Mouse (Mus musculus): ENCODE results near the gene Osbpl10. TPM values are rescaled to one million over a fixed set of nuclear protein-coding genes. Genes with fewer than 3 reads are reported as not detected.

Osbpl10 gene
- total and polyA plus RNA-seq, 2 experiments from 2014 or later, result 3.3 to 22.5 TPM

DNA sequence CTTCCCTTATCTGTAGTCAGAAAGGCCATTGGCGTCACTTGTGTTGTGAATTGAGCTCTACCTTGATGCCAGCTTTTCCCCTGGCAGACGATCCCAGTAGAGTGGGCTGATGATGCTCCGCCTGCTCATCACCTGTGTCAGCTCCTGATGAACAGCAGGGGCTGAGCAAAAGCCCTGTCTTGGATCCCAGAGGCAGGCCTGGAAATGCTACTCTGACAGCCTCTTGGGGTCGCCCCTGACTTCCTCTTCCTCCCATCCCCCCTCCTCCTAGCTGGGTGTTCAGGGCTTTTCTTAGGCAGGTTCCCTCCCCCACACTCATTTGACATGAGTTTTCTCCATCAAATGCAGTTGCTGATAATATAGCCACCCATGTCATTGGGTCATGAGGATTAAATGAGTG, 250.8 kb downstream of the Osbpl10 start:
- no peak for TF ChIP-seq CTCF (IDR thresholded peaks at IDR 0.05; ENCODE audit: low read depth)
- ATAC-seq (no peak), DNase-seq (ENCODE audit: low spot score) (no peak)
- Histone ChIP-seq H3K9me3 (ENCODE audit: low read length) (no peaks in the 10 kb centered on the region), H3K4me1 (ENCODE audit: insufficient read depth, low read length) (no peaks in the 10 kb centered on the region), H3K36me3 (ENCODE audit: insufficient read depth, low read length) (no peaks in the 10 kb centered on the region), H3K27ac (no peak overlapping the region), H3K4me2 (ENCODE audit: low read depth, low read length) (no peak overlapping the region), H3K4me3 (ENCODE audit: low read length) (no peak overlapping the region), H3K9ac (replicated peaks; ENCODE audit: low read length) (no peak overlapping the region), H3K27me3 (ENCODE audit: insufficient read depth, low read length) (no peaks in the 10 kb centered on the region)
- 67% methylated on average over 4 of the region's 4 CpGs for WGBS

DNA sequence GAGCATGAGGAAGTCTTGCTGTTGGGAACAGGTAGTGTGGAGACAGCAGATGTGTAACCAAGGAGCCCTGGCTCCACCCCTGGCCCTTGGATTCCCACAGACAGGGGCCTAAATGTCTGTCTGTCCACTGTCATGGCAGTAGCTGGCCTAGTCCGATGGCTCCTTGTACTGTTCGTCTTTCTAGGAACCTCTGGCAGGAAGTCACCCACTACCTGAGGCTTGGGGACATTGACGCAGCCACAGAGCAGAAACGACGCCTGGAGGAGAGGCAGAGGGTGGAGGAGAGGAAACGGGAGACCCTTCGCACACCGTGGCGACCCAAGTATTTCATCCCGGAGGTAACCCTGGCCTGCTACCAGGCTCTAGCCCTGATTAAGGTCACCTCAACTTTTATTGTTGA, 251.3 kb downstream of the Osbpl10 start:
- DNase-seq (ENCODE audit: low spot score), result no peak
- H3K4me1 ChIP-seq (ENCODE audit: insufficient read depth, low read length), result no peaks in the 10 kb centered on the region
- no peak overlapping the region for H3K27ac ChIP-seq
- H3K4me2 ChIP-seq (ENCODE audit: low read depth, low read length), result no peak overlapping the region
- no peak overlapping the region for H3K9ac ChIP-seq (replicated peaks; ENCODE audit: low read length)
- no peaks in the 10 kb centered on the region for H3K9me3 ChIP-seq (ENCODE audit: low read length)
- H3K4me3 ChIP-seq (ENCODE audit: low read length), result no peak overlapping the region
- ATAC-seq, result no peak
- H3K27me3 ChIP-seq (ENCODE audit: insufficient read depth, low read length), result no peaks in the 10 kb centered on the region
- H3K36me3 ChIP-seq (ENCODE audit: insufficient read depth, low read length), result no peaks in the 10 kb centered on the region
- WGBS, result 72% methylated on average over 10 of the region's 10 CpGs
- TF ChIP-seq CTCF (IDR thresholded peaks at IDR 0.05; ENCODE audit: low read depth), result no peak

DNA sequence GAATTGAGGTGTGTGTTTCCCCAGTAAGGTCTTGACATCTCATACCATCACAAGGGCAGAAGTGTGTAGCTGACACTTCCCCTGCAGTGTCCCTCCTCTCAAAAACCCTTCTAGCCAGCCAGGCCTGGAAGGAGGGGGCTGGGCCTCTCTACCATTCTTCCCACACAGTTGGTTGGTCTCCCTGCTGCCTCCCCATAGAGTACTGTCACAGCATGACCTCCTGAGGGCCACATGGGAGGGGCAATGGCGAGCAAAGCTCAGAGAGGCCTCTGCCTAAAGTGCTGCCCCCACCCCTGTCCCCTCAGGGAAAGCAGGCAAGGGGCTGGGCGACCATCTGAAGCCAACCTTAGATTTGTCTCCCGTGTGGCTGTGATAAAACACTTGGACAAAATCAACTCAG, 251.8 kb downstream of the Osbpl10 start:
- no peak overlapping the region for H3K4me2 ChIP-seq (ENCODE audit: low read depth, low read length)
- H3K9me3 ChIP-seq (ENCODE audit: low read length), result no peaks in the 10 kb centered on the region
- TF ChIP-seq CTCF (IDR thresholded peaks at IDR 0.05; ENCODE audit: low read depth), result no peak
- ATAC-seq (no peak), DNase-seq (ENCODE audit: low spot score) (no peak)
- no peak overlapping the region for H3K4me3 ChIP-seq (ENCODE audit: low read length)
- H3K36me3 ChIP-seq (ENCODE audit: insufficient read depth, low read length), result no peaks in the 10 kb centered on the region
- WGBS, result 24% methylated on average over 3 of the region's 3 CpGs
- H3K27ac ChIP-seq, result no peak overlapping the region
- H3K9ac ChIP-seq (replicated peaks; ENCODE audit: low read length), result no peak overlapping the region
- no peaks in the 10 kb centered on the region for H3K4me1 ChIP-seq (ENCODE audit: insufficient read depth, low read length)
- no peaks in the 10 kb centered on the region for H3K27me3 ChIP-seq (ENCODE audit: insufficient read depth, low read length)

DNA sequence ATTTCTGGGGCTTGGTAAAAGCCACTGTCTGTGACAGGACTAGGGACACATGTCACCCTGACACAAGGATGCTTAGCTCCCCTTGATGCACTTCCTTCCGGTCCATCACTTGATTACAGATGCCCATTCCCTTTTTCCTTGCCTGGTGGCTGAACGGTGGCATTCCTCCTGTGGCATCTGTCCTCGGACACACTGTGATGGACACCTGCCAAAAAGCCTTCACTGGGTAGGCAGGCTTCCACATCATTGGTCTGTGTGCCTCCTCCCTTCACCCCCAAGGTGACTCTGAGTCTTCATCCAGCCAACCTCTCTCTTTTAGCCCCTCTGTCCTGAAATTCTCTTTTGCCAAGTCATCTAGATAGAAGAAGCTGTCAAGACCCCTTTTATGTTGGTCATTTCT, 253.1 kb downstream of the Osbpl10 start:
- Histone ChIP-seq H3K4me1 (ENCODE audit: insufficient read depth, low read length) (no peaks in the 10 kb centered on the region), H3K4me2 (ENCODE audit: low read depth, low read length) (no peak overlapping the region), H3K4me3 (ENCODE audit: low read length) (no peak overlapping the region), H3K9ac (replicated peaks; ENCODE audit: low read length) (no peak overlapping the region), H3K36me3 (ENCODE audit: insufficient read depth, low read length) (no peaks in the 10 kb centered on the region), H3K9me3 (ENCODE audit: low read length) (no peaks in the 10 kb centered on the region), H3K27ac (no peak overlapping the region), H3K27me3 (ENCODE audit: insufficient read depth, low read length) (no peaks in the 10 kb centered on the region)
- ATAC-seq, result no peak
- 67% methylated on average over 3 of the region's 3 CpGs for WGBS
- no peak for TF ChIP-seq CTCF (IDR thresholded peaks at IDR 0.05; ENCODE audit: low read depth)
- DNase-seq (ENCODE audit: low spot score), result no peak

DNA sequence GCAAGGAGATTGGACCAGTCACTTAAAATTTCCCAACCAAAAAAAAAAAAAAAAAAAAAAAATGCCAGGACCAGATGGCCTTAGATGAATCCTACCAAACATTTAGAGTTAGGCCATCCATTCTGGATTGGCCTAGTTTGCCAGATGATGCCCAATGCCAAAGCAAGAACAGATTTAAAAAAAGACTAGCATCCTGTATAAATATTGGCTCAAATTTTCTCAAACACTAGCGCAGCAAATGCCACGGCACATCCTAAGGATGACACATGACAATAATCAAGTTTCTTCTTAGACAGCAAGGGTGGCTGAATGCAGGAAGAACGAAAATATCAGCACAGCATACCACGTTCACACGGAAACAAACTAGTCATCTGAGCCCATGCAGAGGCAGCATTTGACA, 255.4 kb downstream of the Osbpl10 start:
- Histone ChIP-seq H3K4me1 (ENCODE audit: insufficient read depth, low read length) (no peaks in the 10 kb centered on the region), H3K9ac (replicated peaks; ENCODE audit: low read length) (no peak overlapping the region), H3K9me3 (ENCODE audit: low read length) (no peaks in the 10 kb centered on the region), H3K4me2 (ENCODE audit: low read depth, low read length) (no peak overlapping the region), H3K27me3 (ENCODE audit: insufficient read depth, low read length) (no peaks in the 10 kb centered on the region), H3K36me3 (ENCODE audit: insufficient read depth, low read length) (no peaks in the 10 kb centered on the region), H3K4me3 (ENCODE audit: low read length) (no peak overlapping the region), H3K27ac (no peak overlapping the region)
- ATAC-seq (no peak), DNase-seq (ENCODE audit: low spot score) (no peak)
- TF ChIP-seq CTCF (IDR thresholded peaks at IDR 0.05; ENCODE audit: low read depth), result no peak
- 84% methylated on average over 5 of the region's 5 CpGs for WGBS

DNA sequence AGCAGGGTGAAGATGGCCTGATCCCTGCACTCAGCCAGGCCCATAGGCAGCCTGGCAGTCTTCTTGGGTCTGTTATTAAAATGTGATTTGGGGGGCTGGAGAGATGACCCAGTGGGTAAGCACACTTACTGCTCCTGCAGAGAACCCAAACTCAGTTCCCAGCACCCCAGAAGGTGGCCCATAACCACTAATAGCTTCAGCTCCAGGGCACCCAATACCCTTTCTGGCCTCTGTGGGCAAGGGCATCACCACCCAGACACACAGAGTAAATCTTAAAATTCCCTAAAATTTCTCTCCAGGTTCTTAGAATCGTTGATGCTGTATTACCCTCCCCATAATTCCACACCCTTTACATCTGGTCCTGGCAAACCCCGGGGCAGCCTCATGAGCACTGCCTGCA, 256.2 kb downstream of the Osbpl10 start:
- Histone ChIP-seq H3K4me3 (ENCODE audit: low read length) (no peak overlapping the region), H3K4me2 (ENCODE audit: low read depth, low read length) (no peak overlapping the region), H3K4me1 (ENCODE audit: insufficient read depth, low read length) (no peaks in the 10 kb centered on the region), H3K27me3 (ENCODE audit: insufficient read depth, low read length) (no peaks in the 10 kb centered on the region), H3K27ac (no peak overlapping the region), H3K9me3 (ENCODE audit: low read length) (no peaks in the 10 kb centered on the region), H3K36me3 (ENCODE audit: insufficient read depth, low read length) (no peaks in the 10 kb centered on the region), H3K9ac (replicated peaks; ENCODE audit: low read length) (no peak overlapping the region)
- DNase-seq (ENCODE audit: low spot score) (no peak), ATAC-seq (no peak)
- TF ChIP-seq CTCF (IDR thresholded peaks at IDR 0.05; ENCODE audit: low read depth), result no peak
- 97% methylated on average over 2 of the region's 2 CpGs for WGBS

DNA sequence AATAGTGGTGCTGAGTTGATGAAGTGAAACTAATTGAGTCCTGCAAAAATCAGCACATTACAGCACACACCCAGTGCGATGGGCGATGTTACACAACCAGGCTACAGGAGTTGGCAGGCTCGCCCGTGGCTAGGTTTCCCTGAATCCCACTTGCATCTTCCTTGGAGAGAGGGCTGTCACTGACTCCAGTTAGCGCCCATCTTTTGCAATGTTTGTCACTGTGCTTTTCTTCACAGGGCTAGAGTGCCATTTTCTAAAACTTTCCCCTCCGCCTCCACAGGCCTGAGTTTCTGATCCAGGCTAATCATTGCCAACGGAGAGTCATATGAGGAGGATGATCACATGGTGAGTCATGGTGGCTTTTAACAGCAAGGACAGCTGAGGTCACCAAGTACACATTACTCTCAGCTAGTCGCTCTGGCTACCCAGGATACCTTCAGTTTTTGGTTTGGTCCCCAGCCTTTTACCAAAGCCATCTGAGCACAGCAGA, 258.0 kb downstream of the Osbpl10 start:
- WGBS, result 75% methylated on average over 8 of the region's 8 CpGs
- H3K9ac ChIP-seq (replicated peaks; ENCODE audit: low read length), result no peak overlapping the region
- H3K4me2 ChIP-seq (ENCODE audit: low read depth, low read length), result no peak overlapping the region
- no peak for DNase-seq (ENCODE audit: low spot score)
- ATAC-seq, result no peak
- no peak overlapping the region for H3K4me3 ChIP-seq (ENCODE audit: low read length)
- no peaks in the 10 kb centered on the region for H3K4me1 ChIP-seq (ENCODE audit: insufficient read depth, low read length)
- peaks cover 8% of the 10 kb centered on the region; the same call in 1 of the 2 replicates for H3K36me3 ChIP-seq (ENCODE audit: insufficient read depth, low read length)
- TF ChIP-seq CTCF (IDR thresholded peaks at IDR 0.05; ENCODE audit: low read depth), result no peak
- no peaks in the 10 kb centered on the region for H3K27me3 ChIP-seq (ENCODE audit: insufficient read depth, low read length)
- H3K9me3 ChIP-seq (ENCODE audit: low read length), result no peaks in the 10 kb centered on the region
- no peak overlapping the region for H3K27ac ChIP-seq

Data from hindbrain, postnatal 0 days (tissue).